Mouse (Mus musculus): ENCODE results near the gene Trappc6a. TPM values are rescaled to one million over a fixed set of nuclear protein-coding genes. Genes with fewer than 3 reads are reported as not detected.

Gene Trappc6a
- 10 to 100 TPM; 24.6 to 26.5 TPM for total RNA-seq (2021)
- long read RNA-seq, experiment 1, transcript Trappc6a-201 (6 exons, 785 nt): major isoform, 6 of 11 reads
- long read RNA-seq, experiment 1, partial matches to known transcripts: 0 of 11 reads
- long read RNA-seq, experiment 1, other reads (novel, unspliced or antisense): 3 of 11 reads
- long read RNA-seq, experiment 2, transcript Trappc6a-201 (6 exons, 785 nt): major isoform, 18 of 20 reads
- long read RNA-seq, experiment 2, partial matches to known transcripts: 0 of 20 reads
- long read RNA-seq, experiment 2, other reads (novel, unspliced or antisense): 2 of 20 reads

DNA sequence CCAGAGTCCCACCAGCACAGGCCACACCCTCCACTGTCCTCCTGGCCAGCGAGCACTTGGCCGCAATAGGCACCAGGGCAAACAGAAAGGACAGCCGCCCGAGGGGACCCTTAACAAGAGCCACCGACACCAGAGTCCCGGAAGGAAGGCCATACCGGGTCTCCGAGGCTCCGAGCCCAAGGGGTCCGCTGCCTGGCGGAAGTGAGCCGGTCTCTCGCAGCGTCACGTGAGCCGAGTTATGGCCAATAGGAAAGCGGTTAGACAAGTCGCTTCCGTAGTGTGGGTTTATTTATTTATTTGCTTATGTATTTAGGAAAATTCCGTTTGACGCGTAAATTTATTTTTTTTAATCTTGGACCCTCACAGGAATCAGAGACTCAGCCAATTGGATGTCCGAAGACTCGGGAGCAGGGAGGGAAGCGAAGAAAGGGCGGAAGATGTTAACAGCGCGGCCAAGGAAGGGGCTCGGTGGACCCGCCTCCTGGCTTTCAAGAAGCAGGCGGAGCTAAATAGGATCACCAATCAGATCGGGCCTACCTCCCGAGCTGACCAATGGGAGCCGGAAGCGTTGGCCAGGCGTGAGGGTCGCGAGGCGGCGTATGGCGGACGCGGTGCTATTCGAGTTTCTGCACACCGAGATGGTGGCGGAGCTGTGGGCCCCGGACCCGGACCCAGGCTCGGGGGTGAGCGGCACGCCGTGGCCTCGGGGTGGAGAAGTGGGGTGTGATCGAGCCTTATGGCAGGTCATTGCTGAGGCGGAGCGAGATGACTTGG lies at the start of gene Trappc6a, which contains the start of gene Bloc1s3:
Gene Trappc6a, plus strand, starts transcription at position 246 of the 774 bp plus-strand sequence.
Gene Bloc1s3, minus strand, starts transcription at position 218 of the 774 bp plus-strand sequence.
- peak; percentile 85 for DNase-seq

DNA sequence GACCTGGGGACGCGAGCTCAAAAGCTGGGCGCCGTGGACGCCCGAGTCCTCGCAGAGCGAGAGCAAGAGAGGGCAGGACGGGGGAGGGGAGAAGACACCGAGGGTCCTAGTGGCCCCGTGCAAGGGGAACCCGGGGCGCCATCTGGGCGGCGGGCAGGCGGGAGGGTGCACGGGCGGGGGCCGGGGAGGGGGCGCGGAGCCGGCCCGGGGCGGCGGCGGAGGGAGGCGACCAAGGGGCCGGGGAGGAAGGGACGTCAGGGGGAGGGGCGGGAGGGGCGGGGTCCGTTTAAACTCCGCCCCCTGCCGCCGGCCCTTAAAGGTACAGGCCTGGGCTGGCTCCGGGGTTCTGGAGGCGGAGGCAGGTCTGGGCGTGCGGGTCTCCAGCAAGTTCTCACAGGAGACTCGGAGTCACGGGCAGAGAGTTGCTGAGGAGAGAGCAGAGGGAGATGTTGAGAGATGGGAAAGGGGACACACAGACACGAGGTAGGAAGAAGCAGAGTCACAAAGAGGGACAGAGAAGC lies 49.5 kb upstream of the Trappc6a start, which contains the start of gene Mark4:
Gene Mark4, minus strand, starts transcription at position 231 of the 521 bp plus-strand sequence.
- DNase-seq: peak; percentile 77

DNA sequence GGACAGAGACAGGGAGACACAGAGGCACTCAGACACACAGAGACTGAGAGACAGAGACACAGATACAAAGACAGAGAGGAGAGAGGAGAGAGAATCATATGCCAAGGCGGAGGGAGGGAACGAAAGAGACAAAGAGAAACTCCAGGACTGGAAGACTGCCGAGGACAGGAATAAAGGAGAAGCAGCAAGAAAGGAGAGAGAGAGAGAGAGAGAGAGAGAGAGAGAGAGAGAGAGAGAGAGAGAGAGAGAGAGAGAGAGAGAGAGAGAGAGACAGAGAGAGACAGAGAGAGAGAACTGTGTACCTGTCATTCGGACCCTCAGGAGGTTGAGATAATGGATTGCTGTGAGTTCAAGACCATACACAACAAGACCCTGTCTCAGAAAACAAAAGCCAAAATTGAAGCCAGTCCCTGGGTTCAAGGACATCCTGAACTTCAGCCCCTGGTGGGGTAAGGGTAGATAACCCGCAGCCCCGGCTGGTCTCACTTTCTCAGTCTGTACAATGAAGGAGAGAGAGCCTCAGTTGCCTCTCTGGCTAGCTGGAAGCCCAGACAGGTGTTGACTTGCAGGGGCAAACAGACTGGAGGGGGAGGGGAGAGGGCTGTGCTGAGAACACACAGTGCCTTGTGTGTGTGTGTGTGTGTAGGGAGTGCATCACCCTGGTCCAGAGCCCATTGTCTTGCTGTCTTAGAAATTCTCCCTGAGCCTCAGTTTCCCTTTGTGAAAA lies 48.9 kb upstream of the Trappc6a start:
- DNase-seq: no peak

DNA sequence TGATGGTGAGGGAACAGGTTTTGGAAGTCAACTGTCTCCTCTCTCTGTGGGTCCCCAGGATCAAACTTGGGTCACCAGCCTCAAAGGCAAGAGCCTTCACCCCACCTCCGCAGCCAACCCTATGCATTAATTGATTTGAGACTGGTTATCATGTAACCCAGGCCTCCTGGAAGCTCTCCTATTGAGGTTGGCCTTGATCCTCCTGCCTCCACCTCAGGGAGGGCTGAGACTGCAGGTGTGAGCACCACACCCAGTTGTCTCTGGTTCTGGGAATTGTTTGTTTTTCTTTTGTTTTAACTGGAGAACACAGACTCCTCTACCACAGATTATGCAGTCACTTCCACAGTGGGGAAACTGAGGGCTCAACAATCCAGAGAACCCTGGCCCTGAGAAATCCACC lies 47.7 kb upstream of the Trappc6a start:
- no peak for DNase-seq

DNA sequence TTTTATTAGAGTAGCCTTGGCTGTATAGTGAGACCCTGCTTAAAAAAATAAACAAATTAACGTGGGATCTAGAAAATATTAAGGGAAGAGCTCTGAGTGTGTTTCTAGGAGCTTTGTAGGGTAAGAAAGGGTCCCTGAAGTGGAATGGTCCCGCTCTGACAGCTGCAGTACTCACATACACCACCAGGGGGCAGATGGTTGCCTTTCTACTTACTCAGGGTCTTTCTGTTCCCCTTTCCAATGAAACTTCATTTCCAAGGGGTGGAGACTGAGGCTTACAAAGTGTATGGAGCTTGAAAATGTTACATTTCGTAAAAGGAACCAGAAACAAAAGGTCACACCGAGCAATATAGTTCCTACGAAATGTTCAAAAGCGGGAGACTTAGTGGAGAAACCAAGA lies 46.7 kb upstream of the Trappc6a start:
- peak; percentile 81 for DNase-seq

- DNase-seq: no peak
These were observed 45.8 kb upstream of the Trappc6a start for GRCm38 (mm10) chr7:19462443-19462842.

DNA sequence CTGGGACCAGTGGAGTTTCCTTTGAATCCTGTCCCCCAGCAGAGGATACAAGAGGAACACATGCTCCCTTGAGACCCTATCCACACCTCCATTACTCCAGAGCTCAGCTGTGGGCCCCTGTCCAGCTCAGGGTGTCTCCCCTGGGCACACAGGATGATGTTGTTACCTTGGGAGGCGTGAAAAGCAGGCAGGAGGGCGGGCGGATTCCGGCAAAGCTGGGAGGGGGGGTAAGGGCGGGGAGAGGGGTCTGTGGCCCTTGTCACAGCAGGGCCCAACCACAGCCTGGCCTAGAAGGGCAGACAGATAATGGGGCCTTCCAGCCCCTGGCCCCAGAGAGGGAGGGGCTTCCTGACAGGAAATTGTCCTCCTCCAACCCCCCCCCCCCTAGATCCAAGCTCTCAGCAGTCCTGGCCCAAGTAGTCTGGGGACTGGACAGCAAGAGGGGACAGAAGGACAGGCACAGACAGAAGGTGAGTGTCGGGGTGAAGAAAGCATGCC lies 45.3 kb upstream of the Trappc6a start, which contains the start of gene Exoc3l2:
Gene Exoc3l2, plus strand, starts transcription at position 448 of the 498 bp plus-strand sequence.
- no peak for DNase-seq

DNA sequence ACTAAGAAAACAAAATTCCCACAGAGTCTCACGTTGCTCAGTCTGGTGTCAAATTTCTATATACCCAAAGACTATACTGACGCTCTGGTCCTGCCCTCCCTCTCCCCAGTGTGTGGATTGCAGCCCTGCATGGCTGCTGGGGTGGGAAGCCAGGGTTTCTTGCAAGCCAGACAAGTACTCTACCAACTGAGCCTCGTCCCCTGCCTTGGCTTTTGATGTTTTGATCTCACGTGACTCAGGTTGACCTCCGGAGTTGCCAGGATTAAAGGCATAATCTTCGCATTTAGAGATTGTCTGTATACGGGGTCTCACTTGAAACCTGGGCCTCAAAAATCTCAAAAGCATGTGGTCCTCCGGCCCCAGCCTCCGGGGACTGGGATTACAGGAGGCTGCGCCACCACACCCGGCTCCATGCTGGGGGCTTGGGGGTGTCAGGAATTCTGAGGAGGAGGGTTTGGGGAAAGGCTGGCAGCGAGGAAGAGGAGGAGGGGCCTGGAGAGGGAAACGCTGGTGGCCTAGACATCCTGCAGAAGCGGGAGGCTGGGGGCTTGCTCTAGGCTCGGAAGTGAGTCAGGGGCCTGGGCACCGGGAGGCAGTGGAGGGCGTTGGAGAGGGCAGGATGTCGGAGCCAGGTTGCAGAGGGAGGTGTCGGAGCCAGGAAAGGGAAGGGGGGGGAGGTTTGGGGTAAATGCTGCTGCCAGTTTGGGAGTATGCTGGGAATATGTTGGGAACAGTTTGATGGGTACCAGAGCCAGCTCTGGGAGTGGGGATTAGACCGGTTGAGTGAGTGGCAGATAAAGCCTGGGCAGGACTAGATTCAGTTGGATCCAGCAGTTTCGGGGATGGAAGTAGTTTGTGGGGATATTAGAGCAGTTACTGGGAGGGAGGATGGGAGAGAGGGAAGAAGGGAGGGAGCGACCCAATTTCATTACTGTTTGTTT lies 43.6 kb upstream of the Trappc6a start:
- no peak for DNase-seq

DNA sequence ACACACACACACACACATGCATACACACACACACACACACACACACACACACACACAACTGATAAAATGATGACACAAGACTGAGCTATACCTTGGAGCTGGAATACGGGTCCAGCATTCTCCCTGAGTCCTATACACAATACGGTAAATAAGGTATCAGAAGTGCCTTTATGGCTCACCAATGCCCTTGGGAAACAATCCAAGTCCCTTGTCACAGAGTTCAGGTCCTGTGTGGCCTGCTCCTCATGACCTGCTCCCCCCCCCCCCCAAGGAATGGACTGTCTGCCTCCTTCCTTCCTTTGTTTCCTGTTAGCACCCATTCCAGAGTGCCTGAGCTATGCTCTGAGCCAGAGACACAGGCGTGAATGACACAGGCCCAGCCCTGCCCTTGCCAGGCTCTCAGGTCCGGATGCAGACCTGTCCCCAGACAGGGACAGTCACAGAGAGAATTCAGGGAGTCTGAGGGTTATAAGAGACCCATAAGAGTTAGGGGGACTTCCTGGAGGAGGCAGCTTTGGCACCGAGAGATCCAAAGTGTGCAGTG lies 41.5 kb upstream of the Trappc6a start:
- DNase-seq: no peak

DNA sequence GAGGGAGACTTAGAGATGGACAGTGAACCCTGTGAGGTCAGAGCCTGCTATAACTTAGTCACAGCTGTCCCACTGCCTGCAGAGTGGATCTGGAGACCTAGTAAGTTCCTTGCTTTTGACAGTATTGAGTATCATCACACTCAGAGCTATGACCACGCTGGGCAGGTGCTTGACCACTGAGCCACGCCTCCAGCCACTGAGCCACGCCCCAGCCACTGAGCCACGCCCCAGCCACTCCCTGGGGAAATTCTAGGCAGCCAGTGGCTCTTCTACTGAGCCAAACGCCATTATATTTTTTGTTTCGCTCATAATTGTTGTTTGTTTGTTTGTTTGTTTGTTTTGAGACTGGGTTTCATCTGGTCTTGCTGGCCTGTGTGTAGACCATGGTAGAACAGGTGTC lies 40.6 kb upstream of the Trappc6a start:
- no peak for DNase-seq

- no peak for DNase-seq
These were observed 39.9 kb upstream of the Trappc6a start for GRCm38 (mm10) chr7:19468279-19468678.

GRCm38 (mm10) chr7:19469404-19469803 lies 38.8 kb upstream of the Trappc6a start:
- DNase-seq: no peak

- no peak for DNase-seq
These were observed 37.9 kb upstream of the Trappc6a start for GRCm38 (mm10) chr7:19470308-19470707.

DNA sequence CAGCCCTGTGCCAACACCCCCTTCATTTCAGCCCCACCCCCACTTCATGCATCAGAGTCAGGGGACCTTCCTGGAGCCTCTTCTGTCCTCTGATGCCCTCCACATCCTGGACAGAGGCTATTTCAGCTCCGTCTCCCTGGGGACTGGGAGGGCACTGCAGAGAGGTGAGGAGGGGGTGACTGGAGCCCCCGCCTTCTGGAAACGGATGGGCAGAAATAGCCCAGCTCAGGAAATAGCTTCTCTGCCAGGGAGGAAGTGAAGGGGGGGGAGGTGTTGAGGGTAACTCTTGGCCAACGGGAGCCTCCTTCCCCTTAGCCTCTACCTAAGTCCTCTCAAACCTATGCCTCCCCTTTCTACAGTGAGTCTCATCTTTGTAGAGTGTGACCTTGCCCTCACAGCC lies 35.8 kb upstream of the Trappc6a start:
- no peak for DNase-seq

GRCm38 (mm10) chr7:19473875-19474443 lies 34.2 kb upstream of the Trappc6a start:
- DNase-seq: peak; percentile 83

GRCm38 (mm10) chr7:19477084-19477483 lies 31.1 kb upstream of the Trappc6a start:
- DNase-seq: no peak

DNA sequence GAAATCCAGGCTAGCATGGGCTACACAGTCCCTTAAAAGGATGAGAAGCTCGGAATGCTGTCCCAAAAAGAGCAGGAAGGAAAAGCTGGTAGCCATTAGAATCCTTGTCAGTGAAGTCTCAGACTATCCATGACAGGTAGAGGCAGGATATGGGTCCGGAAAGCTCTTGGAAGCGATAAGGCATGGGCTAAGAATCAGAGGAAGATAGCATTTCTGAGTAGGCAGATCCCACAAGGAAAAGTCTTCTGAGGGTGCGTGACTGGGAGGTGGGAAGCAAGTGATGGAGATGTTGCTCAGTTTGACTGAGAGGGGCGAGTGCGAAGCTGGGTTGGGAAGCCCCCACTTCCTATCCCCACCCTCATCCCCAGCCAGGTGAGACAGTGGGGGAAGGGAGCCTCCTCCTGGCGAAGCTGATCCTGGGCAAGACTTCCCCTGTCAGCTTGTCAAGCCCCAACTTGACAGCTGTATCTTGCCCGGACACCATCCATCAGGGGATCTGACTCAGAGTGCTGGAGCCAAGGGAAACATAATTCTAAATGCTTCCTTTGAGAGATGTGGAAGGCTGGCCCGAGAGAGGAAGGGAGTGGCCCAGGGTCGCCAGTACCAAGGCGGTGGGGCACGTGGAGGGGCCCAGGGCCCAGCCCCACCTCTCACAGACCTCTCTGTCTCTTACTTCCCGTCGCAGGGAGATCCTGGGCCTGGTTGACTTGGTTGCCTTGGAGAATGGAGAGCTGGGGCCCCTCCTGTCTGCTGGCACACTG lies 30.4 kb upstream of the Trappc6a start:
- no peak for DNase-seq

GRCm38 (mm10) chr7:19483281-19483680 lies 24.9 kb upstream of the Trappc6a start:
- no peak for DNase-seq

DNA sequence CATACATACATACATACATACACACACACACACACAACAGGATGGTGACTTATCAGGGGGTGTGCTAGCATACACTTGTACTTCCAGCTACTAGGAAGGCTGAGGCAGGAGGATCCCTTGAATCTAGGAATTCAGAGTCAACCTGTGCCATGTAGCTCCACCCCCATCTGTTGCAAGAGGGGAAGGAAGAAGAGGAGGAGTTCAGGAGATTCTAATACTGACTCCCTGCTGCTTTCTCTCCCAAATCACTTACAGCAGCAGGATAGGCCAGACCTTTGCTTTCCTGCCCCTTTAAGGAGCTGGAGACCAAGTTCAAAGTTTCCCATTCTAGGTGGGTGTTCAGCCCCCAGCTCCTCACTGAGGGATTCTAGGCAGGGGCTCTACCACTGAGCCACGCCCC lies 22.7 kb upstream of the Trappc6a start:
- no peak for DNase-seq

DNA sequence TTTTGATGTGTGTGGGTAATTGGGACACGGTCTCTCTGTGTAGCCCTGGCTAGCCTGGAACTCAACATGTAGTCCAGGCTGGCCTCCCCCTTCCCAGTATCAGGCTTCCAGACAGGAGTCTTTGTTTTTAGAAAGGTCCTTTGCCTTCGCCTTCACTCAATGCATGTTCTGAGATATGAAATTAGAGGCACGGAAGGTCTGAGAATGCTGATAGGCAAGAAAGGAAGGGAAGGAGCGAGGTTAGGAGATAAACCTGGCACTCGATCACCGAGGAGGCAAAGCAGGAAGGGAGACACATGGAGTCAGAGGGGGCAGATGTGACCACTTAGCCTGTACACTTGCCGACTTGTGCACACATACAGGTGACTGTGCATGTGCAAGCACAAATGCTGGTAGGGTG lies 21.6 kb upstream of the Trappc6a start:
- DNase-seq: no peak

All from gastrocnemius, postnatal 10 days (tissue).